Mouse (Mus musculus): ENCODE data around the gene Cacna1f.
A peak's percentile ranks its signal among the peaks of the same experiment; 100 is the strongest.

The Cacna1f gene

GRCm38 (mm10) chrX:7606783-7607182 lies at the start of gene Cacna1f:
TSS of gene Cacna1f (plus strand) at chrX:7607083.
- DNase-seq: no peak

GRCm38 (mm10) chrX:7563076-7563475 lies 43.8 kb upstream of the Cacna1f start:
- DNase-seq: no peak

GRCm38 (mm10) chrX:7566352-7566751 lies 40.5 kb upstream of the Cacna1f start:
- peak; percentile 16 for DNase-seq

GRCm38 (mm10) chrX:7567491-7567890 lies 39.4 kb upstream of the Cacna1f start:
- no peak for DNase-seq

GRCm38 (mm10) chrX:7570481-7571175 lies 36.3 kb upstream of the Cacna1f start:
- DNase-seq: no peak

- no peak for DNase-seq
These were observed 35.2 kb upstream of the Cacna1f start for GRCm38 (mm10) chrX:7571565-7572136.

GRCm38 (mm10) chrX:7572466-7572865 lies 34.4 kb upstream of the Cacna1f start:
- no peak for DNase-seq

- peak; percentile 50 for DNase-seq
These were observed 33.5 kb upstream of the Cacna1f start, which contains the start of gene Foxp3 for GRCm38 (mm10) chrX:7573176-7574086. TSS of gene Foxp3 (plus strand) at chrX:7573644.

- peak; percentile 96 for DNase-seq
These were observed 32.6 kb upstream of the Cacna1f start, which contains the start of gene Ppp1r3f for GRCm38 (mm10) chrX:7574087-7574884. TSS of gene Ppp1r3f (minus strand) at chrX:7574283.

GRCm38 (mm10) chrX:7574885-7575231 lies 32.0 kb upstream of the Cacna1f start:
- DNase-seq: no peak

GRCm38 (mm10) chrX:7581151-7581550 lies 25.7 kb upstream of the Cacna1f start:
- no peak for DNase-seq

GRCm38 (mm10) chrX:7583881-7584280 lies 23.0 kb upstream of the Cacna1f start:
- DNase-seq: no peak

GRCm38 (mm10) chrX:7586356-7586755 lies 20.5 kb upstream of the Cacna1f start:
- no peak for DNase-seq

- no peak for DNase-seq
These were observed 11.5 kb upstream of the Cacna1f start for GRCm38 (mm10) chrX:7595371-7595770.

GRCm38 (mm10) chrX:7604004-7604403 lies 2.9 kb upstream of the Cacna1f start:
- DNase-seq: no peak

- DNase-seq: peak; percentile 92
These were observed 1.9 kb upstream of the Cacna1f start, which contains the start of gene Ccdc22 for GRCm38 (mm10) chrX:7604879-7605574. TSS of gene Ccdc22 (minus strand) at chrX:7605517.

- no peak for DNase-seq
These were observed 1.3 kb upstream of the Cacna1f start for GRCm38 (mm10) chrX:7605575-7605941.

GRCm38 (mm10) chrX:7610035-7610434 lies 3.2 kb downstream of the Cacna1f start:
- DNase-seq: no peak

GRCm38 (mm10) chrX:7610536-7611258 lies 3.8 kb downstream of the Cacna1f start:
- no peak for DNase-seq

- no peak for DNase-seq
These were observed 11.1 kb downstream of the Cacna1f start for GRCm38 (mm10) chrX:7617889-7618551.

GRCm38 (mm10) chrX:7632560-7632959 lies 25.7 kb downstream of the Cacna1f start:
- DNase-seq: no peak

Measured in lung, postnatal 10 days (tissue).